Mouse (Mus musculus): ENCODE results near the gene Spcs2.

DNA sequence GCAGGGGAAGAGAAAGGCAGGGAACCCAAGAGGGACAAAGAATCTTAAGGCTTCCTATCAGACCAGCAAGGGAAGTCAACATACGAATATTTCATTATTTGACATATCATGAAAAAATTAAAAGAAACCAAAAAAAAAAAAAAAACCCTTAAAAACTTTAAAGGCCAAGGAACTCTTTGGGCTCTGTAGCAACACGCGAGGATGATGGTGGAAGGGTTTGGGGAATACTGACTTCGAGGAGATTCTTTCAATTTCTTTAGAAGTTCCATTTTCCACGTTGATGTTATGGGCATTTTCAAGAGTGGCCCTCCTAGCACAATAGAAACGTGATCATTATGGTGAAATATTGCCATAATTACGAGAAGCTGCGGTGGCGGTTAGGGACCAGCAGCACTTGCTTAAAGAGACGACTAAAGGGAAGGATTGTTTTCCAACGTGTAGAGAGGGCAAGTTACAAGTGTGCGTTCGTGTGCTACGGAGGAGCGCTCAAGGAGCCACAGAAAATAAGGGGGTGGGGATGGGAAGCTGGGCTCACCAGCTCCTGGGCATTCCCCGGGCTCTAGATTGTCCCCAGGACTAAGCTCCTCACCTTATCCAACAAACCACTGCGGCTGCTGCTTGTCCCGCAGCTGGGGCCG, 5.0 kb downstream of the Spcs2 start:
- TF ChIP-seq CTCF (IDR thresholded peaks at IDR 0.05; ENCODE audit: low read depth, low read length) (no peak), POLR2A (IDR thresholded peaks at IDR 0.05; ENCODE audit: borderline replicate concordance, low read depth, low read length) (no peak)

Data from bone marrow macrophage, adult 2 months (primary cell).